Mouse (Mus musculus) neural tube, embryonic 12.5 days (tissue): ENCODE measurements around the gene Ccdc171. TPM values are rescaled to one million over a fixed set of nuclear protein-coding genes. Genes with fewer than 3 reads are reported as not detected.
"Not testable (repeated sequence)": the region's sequence is repeated elsewhere in the genome, so short reads cannot be mapped to it uniquely, and the experiment has no call there.

Experiments
- ATAC-seq: fragments of 200-750 bp; cut with Nextera tagmentation; 2 replicates; pipeline ENCODE4 v1.8.0; 2017; ENCODE audit warnings: low read depth, mild to moderate bottlenecking, moderate TSS enrichment, moderate library complexity; ENCODE audit not compliant: low FRiP score
- H3K27ac ChIP-seq: fragments of 300-500 bp; sonication (generic); 2 replicates; pipeline ENCODE4 v1.5.1; 2016
- H3K27me3 ChIP-seq: fragments of 300-500 bp; sonication (generic); replicated peaks from 2 replicates; pipeline ENCODE4 v1.6.1; 2016; ENCODE audit warnings: mild to moderate bottlenecking
- H3K36me3 ChIP-seq: fragments of 300-500 bp; sonication (generic); 2 replicates; pipeline ENCODE4 v1.6.1; 2016; ENCODE audit warnings: mild to moderate bottlenecking
- H3K4me1 ChIP-seq: fragments of 300-500 bp; sonication (generic); 2 replicates; pipeline ENCODE4 v1.6.1; 2016
- H3K4me2 ChIP-seq: fragments of 300-500 bp; sonication (generic); replicated peaks from 2 replicates; pipeline ENCODE4 v1.6.1; 2016; ENCODE audit warnings: mild to moderate bottlenecking
- H3K4me3 ChIP-seq: fragments of 300-500 bp; sonication (generic); 2 replicates; pipeline ENCODE4 v1.5.1; 2016
- H3K9ac ChIP-seq: fragments of 300-500 bp; sonication (generic); 2 replicates; pipeline ENCODE4 v1.6.1; 2016; ENCODE audit warnings: mild to moderate bottlenecking
- H3K9me3 ChIP-seq: fragments of 300-500 bp; sonication (generic); 2 replicates; pipeline ENCODE4 v1.6.1; 2016; ENCODE audit warnings: mild to moderate bottlenecking
- WGBS: fragments of 180-500 bp; shearing (Covaris S2); methylation state at CpG from one replicate; pipeline ENCODE4 v1.1.7; 2016; 5-methylcytosine and 5-hydroxymethylcytosine counted together
- polyA plus RNA-seq: library from polyadenylated mRNA; unstranded; fragments of >200 nt; fragmentation: Nextera tagmentation; extraction: Ambion mirVana; gene quantifications from 2 replicates; pipeline ENCODE4 v1.2.1, GENCODE M21; 2016

Gene Ccdc171
- polyA plus RNA-seq, 1 experiment from 2014 or later = 4.4 TPM

- ATAC-seq = no peak
- H3K4me2 ChIP-seq = no peak overlapping the region
- H3K36me3 ChIP-seq = no peaks in the 10 kb centered on the region
- 94% methylated on average over 4 of the region's 4 CpGs for WGBS
- H3K27me3 ChIP-seq = no peaks in the 10 kb centered on the region
- no peaks in the 10 kb centered on the region for H3K4me1 ChIP-seq
- no peak overlapping the region for H3K9ac ChIP-seq
- no peak overlapping the region for H3K4me3 ChIP-seq
- H3K9me3 ChIP-seq = no peaks in the 10 kb centered on the region
- H3K27ac ChIP-seq = no peak overlapping the region
Observed at GRCm38 (mm10) chr4:83662301-83662700, 137.0 kb downstream of the Ccdc171 start.

GRCm38 (mm10) chr4:83669552-83669951, 144.2 kb downstream of the Ccdc171 start:
- Histone ChIP-seq H3K27me3 (no peaks in the 10 kb centered on the region), H3K9me3 (no peaks in the 10 kb centered on the region)
- 76% methylated on average over 2 of the region's 2 CpGs for WGBS

DNA sequence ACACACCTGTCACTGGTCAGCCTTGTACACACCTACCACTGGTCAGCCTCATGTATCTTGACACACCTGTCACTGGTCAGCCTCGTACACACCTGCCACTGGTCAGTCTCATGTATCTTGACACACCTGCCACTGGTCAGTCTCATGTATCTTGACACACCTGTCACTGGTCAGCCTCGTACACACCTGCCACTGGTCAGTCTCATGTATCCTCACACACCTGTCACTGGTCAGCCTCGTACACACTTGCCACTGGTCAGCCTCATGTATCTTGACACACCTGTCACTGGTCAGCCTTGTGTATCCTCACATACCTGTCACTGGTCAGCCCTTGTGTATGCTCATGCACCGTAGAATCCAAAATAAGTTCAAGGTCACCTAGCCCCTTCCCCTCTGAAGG, 150.0 kb downstream of the Ccdc171 start:
- H3K4me3 ChIP-seq, H3K9me3 ChIP-seq, H3K27ac ChIP-seq, H3K4me2 ChIP-seq, H3K4me1 ChIP-seq, H3K36me3 ChIP-seq, H3K27me3 ChIP-seq, H3K9ac ChIP-seq, ATAC-seq: not testable (repeated sequence)
- 95% methylated on average over 4 of the region's 4 CpGs for WGBS

More at GRCm38 (mm10) chr4:83669552-83669951, 144.2 kb downstream of the Ccdc171 start:
- no peak overlapping the region for H3K4me2 ChIP-seq
- ATAC-seq = no peak
- no peak overlapping the region for H3K4me3 ChIP-seq
- H3K4me1 ChIP-seq = no peaks in the 10 kb centered on the region
- H3K36me3 ChIP-seq = no peaks in the 10 kb centered on the region
- H3K9ac ChIP-seq = no peak overlapping the region
- H3K27ac ChIP-seq = no peak overlapping the region

DNA sequence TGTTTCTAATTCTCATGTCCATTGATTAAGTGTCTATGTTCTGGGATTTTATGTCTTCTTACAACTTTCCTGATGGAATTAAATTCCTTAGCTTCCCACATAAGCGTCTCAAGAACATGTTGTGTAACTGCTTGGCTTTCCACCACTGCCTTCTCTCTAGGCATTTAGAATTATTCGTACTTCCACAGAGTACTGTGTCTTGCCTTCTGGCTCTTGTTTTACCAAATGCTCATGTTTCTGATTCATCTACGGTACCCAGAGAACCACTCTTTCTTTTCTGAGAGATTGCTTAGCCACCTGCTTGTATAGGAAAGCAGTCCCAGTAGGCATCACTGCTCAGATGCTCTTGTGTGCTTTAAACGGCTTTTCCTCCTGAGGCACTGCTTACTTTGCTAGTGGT, 151.1 kb downstream of the Ccdc171 start:
- WGBS = 88% methylated on average over 4 of the region's 4 CpGs
- Histone ChIP-seq H3K27ac (no peak overlapping the region), H3K27me3 (no peaks in the 10 kb centered on the region), H3K36me3 (no peaks in the 10 kb centered on the region), H3K9me3 (no peaks in the 10 kb centered on the region), H3K9ac (no peak overlapping the region), H3K4me1 (no peaks in the 10 kb centered on the region), H3K4me2 (no peak overlapping the region), H3K4me3 (no peak overlapping the region)
- ATAC-seq = no peak

- WGBS = 96% methylated on average over 14 of the region's 14 CpGs
Observed at GRCm38 (mm10) chr4:83681081-83681480, 155.7 kb downstream of the Ccdc171 start.

DNA sequence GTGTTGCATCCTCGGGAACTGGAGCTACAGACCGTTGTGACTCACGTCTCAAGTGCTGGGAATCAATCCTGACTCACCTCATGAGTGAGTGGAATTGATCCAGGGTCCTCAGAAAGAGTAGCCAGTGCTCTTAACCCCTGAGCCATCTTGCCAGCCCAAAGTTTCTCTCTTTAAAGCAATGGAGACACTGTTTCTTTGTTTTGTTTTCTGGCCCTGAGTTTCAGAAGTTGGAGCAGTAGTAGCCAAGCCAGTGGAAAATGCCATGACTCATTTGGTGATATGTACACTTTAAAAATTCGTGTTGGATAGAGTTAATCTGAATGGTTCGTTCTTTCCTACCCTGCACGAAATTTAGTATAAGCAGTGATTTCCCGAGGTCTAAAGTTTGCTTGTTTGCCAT, 157.5 kb downstream of the Ccdc171 start:
- Histone ChIP-seq H3K4me3 (no peak overlapping the region), H3K4me2 (no peak overlapping the region), H3K27me3 (no peaks in the 10 kb centered on the region), H3K9ac (no peak overlapping the region), H3K36me3 (no peaks in the 10 kb centered on the region), H3K4me1 (no peaks in the 10 kb centered on the region), H3K9me3 (no peaks in the 10 kb centered on the region), H3K27ac (no peak overlapping the region)
- WGBS = 83% methylated on average over 7 of the region's 7 CpGs
- ATAC-seq = no peak

More at GRCm38 (mm10) chr4:83681081-83681480, 155.7 kb downstream of the Ccdc171 start:
- Histone ChIP-seq H3K4me1 (no peaks in the 10 kb centered on the region), H3K9me3 (no peaks in the 10 kb centered on the region), H3K9ac (no peak overlapping the region), H3K36me3 (no peaks in the 10 kb centered on the region), H3K4me2 (no peak overlapping the region), H3K27me3 (no peaks in the 10 kb centered on the region), H3K27ac (no peak overlapping the region), H3K4me3 (no peak overlapping the region)
- no peak for ATAC-seq

DNA sequence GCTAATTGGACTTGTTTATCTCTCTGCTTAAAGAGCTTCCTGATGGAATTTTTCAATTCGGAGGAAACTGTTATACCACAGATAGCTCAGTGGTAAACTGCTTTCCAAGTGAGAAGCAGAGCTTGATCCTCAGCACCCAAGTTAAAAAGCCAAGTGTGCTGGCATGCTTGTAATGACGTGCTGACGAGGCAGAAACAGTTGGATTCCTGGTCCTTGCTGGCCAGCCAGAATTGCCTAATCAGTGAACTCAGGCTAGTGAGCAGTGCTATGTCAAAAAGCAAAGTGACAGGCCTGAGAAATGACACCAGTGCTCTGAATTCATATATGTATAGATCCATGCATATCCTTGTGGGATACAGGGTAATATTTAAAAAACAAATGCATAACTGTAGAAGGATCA, 174.8 kb downstream of the Ccdc171 start:
- no peak overlapping the region for H3K27ac ChIP-seq
- no peak for ATAC-seq
- H3K4me1 ChIP-seq = no peaks in the 10 kb centered on the region
- H3K4me3 ChIP-seq = no peak overlapping the region
- no peaks in the 10 kb centered on the region for H3K9me3 ChIP-seq
- no peaks in the 10 kb centered on the region for H3K27me3 ChIP-seq
- 86% methylated on average over 3 of the region's 3 CpGs for WGBS
- no peak overlapping the region for H3K9ac ChIP-seq
- H3K36me3 ChIP-seq = no peaks in the 10 kb centered on the region
- no peak overlapping the region for H3K4me2 ChIP-seq

DNA sequence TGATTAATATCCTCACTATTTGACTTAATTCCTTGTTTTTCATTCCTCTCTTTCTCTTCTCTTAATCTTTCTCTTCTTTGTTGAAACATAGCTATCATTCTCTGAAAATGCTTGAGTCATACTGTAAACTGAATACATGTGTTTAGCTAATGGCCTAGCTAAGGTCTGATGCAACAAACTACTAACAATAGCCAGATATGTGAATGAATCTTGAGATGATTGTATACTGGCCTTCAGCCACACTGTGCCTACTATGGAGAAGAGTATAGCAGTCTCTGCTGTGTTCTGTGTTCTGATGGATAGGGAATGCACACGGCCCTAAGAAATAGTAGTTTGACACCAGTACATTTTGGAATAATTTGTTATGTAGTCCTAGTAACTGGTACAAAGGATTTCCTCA, 191.7 kb downstream of the Ccdc171 start:
- no peak for ATAC-seq
- Histone ChIP-seq H3K27me3 (no peaks in the 10 kb centered on the region), H3K4me2 (no peak overlapping the region), H3K9me3 (no peaks in the 10 kb centered on the region), H3K4me3 (no peak overlapping the region), H3K4me1 (peaks cover 4% of the 10 kb centered on the region; the same call in 1 of the 2 replicates), H3K27ac (no peak overlapping the region), H3K9ac (no peak overlapping the region), H3K36me3 (no peaks in the 10 kb centered on the region)
- 67% methylated on average over 1 of the region's 1 CpGs for WGBS

DNA sequence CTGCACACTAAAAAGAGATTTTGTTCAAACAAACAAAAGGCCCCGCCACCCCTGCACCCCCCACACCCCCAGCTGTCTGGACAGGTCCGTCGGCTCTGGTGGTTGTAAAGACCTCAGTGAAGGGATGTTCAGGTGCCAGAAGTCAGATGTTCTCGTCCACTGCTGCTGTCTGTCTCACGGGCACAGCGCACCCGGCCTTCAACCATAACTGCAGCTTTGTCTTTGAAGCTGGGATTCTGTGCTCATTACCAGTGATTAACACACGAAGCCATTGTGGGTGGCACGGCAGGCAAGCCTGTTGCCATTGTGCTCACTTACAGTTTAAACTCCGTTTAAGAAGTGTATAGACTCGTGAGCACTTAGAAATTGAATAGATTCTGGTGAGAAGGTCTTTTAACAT, 194.5 kb downstream of the Ccdc171 start:
- Histone ChIP-seq H3K27me3 (no peaks in the 10 kb centered on the region), H3K4me2 (no peak overlapping the region), H3K9me3 (no peaks in the 10 kb centered on the region), H3K36me3 (no peaks in the 10 kb centered on the region), H3K27ac (no peak overlapping the region), H3K4me1 (peaks cover 4% of the 10 kb centered on the region; the same call in 1 of the 2 replicates), H3K4me3 (no peak overlapping the region), H3K9ac (no peak overlapping the region)
- 26% methylated on average over 11 of the region's 11 CpGs for WGBS
- ATAC-seq = no peak; the same call in 1 of the 2 replicates

GRCm38 (mm10) chr4:83725136-83725535, 199.8 kb downstream of the Ccdc171 start:
- ATAC-seq = no peak
- 12% methylated on average over 2 of the region's 2 CpGs for WGBS
- Histone ChIP-seq H3K4me1 (no peaks in the 10 kb centered on the region), H3K27me3 (no peaks in the 10 kb centered on the region), H3K9me3 (no peaks in the 10 kb centered on the region), H3K36me3 (no peaks in the 10 kb centered on the region), H3K9ac (no peak overlapping the region), H3K4me2 (no peak overlapping the region), H3K27ac (no peak overlapping the region), H3K4me3 (no peak overlapping the region)

DNA sequence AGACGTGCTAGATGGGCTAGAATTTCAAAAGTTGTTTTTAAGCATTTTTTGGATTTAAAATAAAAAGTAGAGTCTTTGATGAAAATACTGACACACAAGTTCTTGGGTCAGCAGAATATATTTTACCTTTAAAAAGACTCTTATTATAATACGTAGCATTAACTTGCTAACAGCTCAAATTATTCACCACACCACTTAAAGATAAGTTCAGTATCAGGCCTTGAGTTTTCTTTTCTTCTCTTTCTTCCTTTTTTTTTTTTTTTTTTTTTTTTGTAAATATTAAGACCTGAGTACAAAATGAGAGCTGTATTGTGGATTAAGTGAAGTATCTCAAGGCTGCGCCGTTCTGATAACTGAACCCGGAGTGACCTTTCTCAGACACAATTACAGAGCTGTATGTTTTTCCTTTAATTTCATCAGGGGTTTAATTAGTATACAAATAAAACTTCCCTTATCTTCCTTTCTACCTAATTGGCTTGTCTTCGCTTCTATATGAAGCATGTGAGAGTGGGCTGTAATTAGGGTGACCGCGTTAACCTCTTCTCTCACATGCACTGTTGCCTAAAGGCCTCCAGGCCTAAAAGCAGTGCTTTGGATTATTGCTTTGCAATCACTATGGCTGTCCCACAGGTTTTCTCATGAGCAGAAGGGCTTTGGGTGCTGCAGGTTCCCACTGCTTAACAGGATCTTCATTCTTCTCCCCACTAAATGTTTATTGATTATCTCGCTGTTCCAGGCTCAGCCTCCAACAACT, 214.0 kb downstream of the Ccdc171 start:
- H3K4me1 ChIP-seq = no peaks in the 10 kb centered on the region
- ATAC-seq = no peak
- WGBS = 85% methylated on average over 9 of the region's 9 CpGs

DNA sequence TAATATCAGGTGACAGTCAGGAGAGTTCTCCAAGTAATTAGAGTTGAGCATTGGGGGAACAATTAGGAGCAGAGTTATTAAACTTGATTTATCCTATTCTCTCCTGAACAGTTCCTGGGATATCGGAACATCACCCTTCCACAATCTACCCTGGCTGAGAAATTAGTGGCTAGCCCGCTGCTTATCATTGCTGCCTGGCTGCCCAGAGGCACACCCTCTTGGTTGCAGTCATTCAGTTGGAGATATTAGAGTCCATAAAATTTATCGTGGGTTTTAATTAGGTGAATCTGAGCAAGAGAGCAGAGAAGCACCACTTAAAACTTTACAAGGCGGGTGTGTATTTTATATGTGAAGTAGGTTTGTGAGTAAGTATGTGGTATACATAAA, 214.5 kb downstream of the Ccdc171 start:
- ATAC-seq = no peak
- Histone ChIP-seq H3K4me3 (no peak overlapping the region), H3K4me1 (no peaks in the 10 kb centered on the region), H3K36me3 (no peaks in the 10 kb centered on the region), H3K9me3 (no peaks in the 10 kb centered on the region), H3K9ac (no peak overlapping the region), H3K4me2 (no peak overlapping the region), H3K27me3 (no peaks in the 10 kb centered on the region), H3K27ac (no peak overlapping the region)
- 73% methylated on average over 4 of the region's 4 CpGs for WGBS

More for the DNA sequence above, 214.0 kb downstream of the Ccdc171 start:
- H3K27ac ChIP-seq = no peak overlapping the region
- no peak overlapping the region for H3K4me2 ChIP-seq
- no peak overlapping the region for H3K9ac ChIP-seq
- no peak overlapping the region for H3K4me3 ChIP-seq
- no peaks in the 10 kb centered on the region for H3K9me3 ChIP-seq
- H3K27me3 ChIP-seq = no peaks in the 10 kb centered on the region
- H3K36me3 ChIP-seq = no peaks in the 10 kb centered on the region

DNA sequence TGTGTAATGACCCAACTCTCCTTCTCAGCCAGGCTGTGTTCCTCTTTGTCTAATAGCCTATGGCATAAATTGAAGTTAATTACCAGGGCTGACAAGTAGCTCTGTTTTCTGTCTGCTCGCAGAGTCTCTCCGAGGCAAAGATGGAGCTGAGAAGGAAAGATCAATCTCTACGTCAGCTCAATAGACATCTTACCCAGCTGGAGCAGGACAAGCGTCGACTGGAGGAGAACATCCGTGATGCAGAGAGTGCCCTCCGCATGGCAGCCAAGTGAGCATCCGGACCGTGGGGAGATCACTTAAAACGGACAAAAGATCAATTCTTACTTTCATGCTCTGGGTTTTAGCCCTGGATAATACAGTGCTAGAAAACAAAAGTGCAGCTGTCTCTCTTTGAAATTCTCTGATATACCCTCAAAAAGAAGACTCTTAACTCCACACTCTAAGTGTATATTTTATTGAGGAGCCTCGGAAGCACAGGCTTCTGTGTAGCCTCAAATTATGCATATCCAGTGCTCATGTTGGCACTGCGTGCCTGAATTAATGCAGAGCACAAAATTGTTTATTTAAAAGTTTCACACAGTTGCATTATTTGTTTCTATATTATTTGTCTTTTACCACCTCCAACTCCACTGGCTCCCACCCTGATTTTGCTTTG, 217.6 kb downstream of the Ccdc171 start:
- peak overlapping the region; percentile 44 for H3K4me2 ChIP-seq
- 30% methylated on average over 12 of the region's 12 CpGs for whole genome bisulfite sequencing
- H3K9ac ChIP-seq = no peak overlapping the region
- H3K4me3 ChIP-seq = no peak overlapping the region
- no peaks in the 10 kb centered on the region for H3K4me1 ChIP-seq
- H3K27me3 ChIP-seq = no peaks in the 10 kb centered on the region
- H3K36me3 ChIP-seq = no peaks in the 10 kb centered on the region
- H3K9me3 ChIP-seq = no peaks in the 10 kb centered on the region
- no peak overlapping the region for H3K27ac ChIP-seq
- peak; percentile 84 for ATAC-seq
